In the genomic region with DNA sequence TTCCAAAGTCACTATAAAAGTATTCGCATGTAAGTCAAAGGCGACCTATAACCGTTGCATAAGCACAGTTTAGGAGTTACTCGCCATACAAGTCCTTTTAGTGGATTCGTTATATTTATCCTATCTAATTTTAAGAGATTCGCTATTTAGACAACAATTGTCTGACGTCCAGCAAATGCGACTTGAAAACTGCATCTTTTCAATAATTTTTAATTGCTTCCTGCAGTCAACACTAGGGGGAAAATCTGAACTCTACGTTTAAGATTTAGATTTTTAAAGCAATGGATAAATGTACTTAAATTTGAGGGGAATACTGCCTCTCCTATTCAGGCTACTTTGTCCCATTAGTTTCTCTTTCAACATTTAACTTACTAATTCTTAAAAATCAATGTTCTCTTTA, we compare ENCODE assay signal across 7 mouse cellular contexts. TPM values are rescaled to one million over a fixed set of nuclear protein-coding genes. Genes with fewer than 3 reads are reported as not detected.
DNase-seq lines count a peak whose midpoint lies in the region; ATAC-seq and TF ChIP-seq lines count a peak whose summit lies in the region.

No protein-coding gene starts in this region.

- no peaks in the 10 kb centered on the region; the same call in 1 of the 2 replicates for H3K27me3 ChIP-seq in lung, embryonic 16.5 days (ENCODE audit: control insufficient read depth, insufficient read depth, low read depth, low read length)
- no peaks in the 10 kb centered on the region for H3K27me3 ChIP-seq in forebrain, postnatal 0 days (ENCODE audit: insufficient read depth, low read length)
- H3K27me3 ChIP-seq in limb, embryonic 15.5 days: peaks cover 31% of the 10 kb centered on the region
- H3K27me3 ChIP-seq in stomach, embryonic 15.5 days (replicated peaks): peaks cover 6% of the 10 kb centered on the region; the same call in 1 of the 2 replicates

- WGBS in lung, embryonic 16.5 days: 38% methylated on average over 9 of the region's 9 CpGs
- WGBS in forebrain, postnatal 0 days: 27% methylated on average over 9 of the region's 9 CpGs
- 33% methylated on average over 9 of the region's 9 CpGs for WGBS in limb, embryonic 15.5 days
- 40% methylated on average over 9 of the region's 9 CpGs for WGBS in stomach, embryonic 15.5 days

- TF ChIP-seq CTCF in forebrain, postnatal 0 days (IDR thresholded peaks at IDR 0.05; ENCODE audit: low read depth): peak; percentile 41; the same call in 1 of the 2 replicates

- H3K4me1 ChIP-seq in lung, embryonic 16.5 days (replicated peaks; ENCODE audit: control insufficient read depth, insufficient read depth, low read length): 0 out of 2 replicates have a peak, but pooled peaks cover 4% of the 10 kb centered on the region
- H3K4me1 ChIP-seq in forebrain, postnatal 0 days (ENCODE audit: insufficient read depth): 0 out of 2 replicates have a peak, but pooled peaks cover 6% of the 10 kb centered on the region
- peaks cover 14% of the 10 kb centered on the region for H3K4me1 ChIP-seq in limb, embryonic 15.5 days
- H3K4me1 ChIP-seq in stomach, embryonic 15.5 days: peaks cover 7% of the 10 kb centered on the region; the same call in 1 of the 2 replicates

- peak overlapping the region; percentile 93 for H3K4me2 ChIP-seq in lung, embryonic 16.5 days (ENCODE audit: low read depth, low read length)
- peak overlapping the region; percentile 79 for H3K4me2 ChIP-seq in forebrain, postnatal 0 days (ENCODE audit: low read depth)
- H3K4me2 ChIP-seq in limb, embryonic 15.5 days: peak overlapping the region; percentile 90
- H3K4me2 ChIP-seq in stomach, embryonic 15.5 days: peak overlapping the region; percentile 97

- H3K36me3 ChIP-seq in lung, embryonic 16.5 days (ENCODE audit: control insufficient read depth, insufficient read depth, low read length): no peaks in the 10 kb centered on the region
- no peaks in the 10 kb centered on the region for H3K36me3 ChIP-seq in forebrain, postnatal 0 days (ENCODE audit: insufficient read depth)
- no peaks in the 10 kb centered on the region for H3K36me3 ChIP-seq in limb, embryonic 15.5 days
- no peaks in the 10 kb centered on the region for H3K36me3 ChIP-seq in stomach, embryonic 15.5 days

- peak overlapping the region; percentile 80 for H3K4me3 ChIP-seq in lung, embryonic 16.5 days (ENCODE audit: low read length)
- H3K4me3 ChIP-seq in forebrain, postnatal 0 days (ENCODE audit: low read depth, low read length): peak overlapping the region; percentile 96
- H3K4me3 ChIP-seq in limb, embryonic 15.5 days: peak overlapping the region; percentile 85; the same call in 1 of the 2 replicates
- H3K4me3 ChIP-seq in stomach, embryonic 15.5 days (replicated peaks): peak overlapping the region; percentile 79

- no peak overlapping the region for H3K27ac ChIP-seq in lung, embryonic 16.5 days (ENCODE audit: low read length)
- no peak overlapping the region for H3K27ac ChIP-seq in forebrain, postnatal 0 days (ENCODE audit: low read depth, low read length)
- no peak overlapping the region for H3K27ac ChIP-seq in limb, embryonic 15.5 days
- no peak overlapping the region for H3K27ac ChIP-seq in stomach, embryonic 15.5 days

- DNase-seq in lung, postnatal 10 days: no peak
- DNase-seq in forebrain, postnatal 0 days: peak; percentile 42
- no peak for DNase-seq in urinary bladder, postnatal 4 days (ENCODE audit: low spot score in 2 of 2)
- no peak for DNase-seq in thymus, postnatal 14 days

- no peak for ATAC-seq in lung, embryonic 16.5 days (ENCODE audit: low read depth)
- ATAC-seq in forebrain, postnatal 0 days: no peak
- ATAC-seq in limb, embryonic 15.5 days (ENCODE audit: insufficient number of reproducible peaks, low FRiP score, low TSS enrichment, low read depth): no peak
- no peak for ATAC-seq in stomach, embryonic 15.5 days (ENCODE audit: insufficient read depth, low FRiP score, low read depth)

- H3K9me3 ChIP-seq in lung, embryonic 16.5 days (ENCODE audit: control insufficient read depth, low read length): no peaks in the 10 kb centered on the region
- H3K9me3 ChIP-seq in forebrain, postnatal 0 days (ENCODE audit: low read length): no peaks in the 10 kb centered on the region
- H3K9me3 ChIP-seq in limb, embryonic 15.5 days: no peaks in the 10 kb centered on the region
- no peaks in the 10 kb centered on the region for H3K9me3 ChIP-seq in stomach, embryonic 15.5 days

- H3K9ac ChIP-seq in lung, embryonic 16.5 days (ENCODE audit: low read length): no peak overlapping the region
- H3K9ac ChIP-seq in forebrain, postnatal 0 days: peak overlapping the region; percentile 85; the same call in 1 of the 2 replicates
- H3K9ac ChIP-seq in limb, embryonic 15.5 days: no peak overlapping the region
- H3K9ac ChIP-seq in stomach, embryonic 15.5 days: no peak overlapping the region

RNA-seq across cellular contexts. Expression of gene Trpc1, which starts 0.6 kb away (rescaled TPM):
- 4.0 and 4.6 TPM in 2 replicates for polyA plus RNA-seq in lung, embryonic 16.5 days (2015; fragmentation: Nextera tagmentation; extraction: Ambion mirVana)
- 27.6 and 33.3 TPM in 2 replicates for total RNA-seq in forebrain, postnatal 0 days (2014; rRNA removed)
- polyA plus RNA-seq in forebrain, postnatal 0 days (2015; fragmentation: Nextera tagmentation; extraction: Ambion mirVana): 5.2 and 7.3 TPM in 2 replicates
- polyA plus RNA-seq in limb, embryonic 15.5 days (2015; fragmentation: Nextera tagmentation; extraction: Ambion mirVana): 1.4 and 2.4 TPM in 2 replicates
- polyA plus RNA-seq in stomach, embryonic 15.5 days (2015; fragmentation: Nextera tagmentation; extraction: Ambion mirVana): 2.5 and 2.7 TPM in 2 replicates
